Mouse (Mus musculus): ENCODE results near the gene Nop53.
"Not testable (repeated sequence)": the region's sequence is repeated elsewhere in the genome, so short reads cannot be mapped to it uniquely, and the experiment has no call there.

DNA sequence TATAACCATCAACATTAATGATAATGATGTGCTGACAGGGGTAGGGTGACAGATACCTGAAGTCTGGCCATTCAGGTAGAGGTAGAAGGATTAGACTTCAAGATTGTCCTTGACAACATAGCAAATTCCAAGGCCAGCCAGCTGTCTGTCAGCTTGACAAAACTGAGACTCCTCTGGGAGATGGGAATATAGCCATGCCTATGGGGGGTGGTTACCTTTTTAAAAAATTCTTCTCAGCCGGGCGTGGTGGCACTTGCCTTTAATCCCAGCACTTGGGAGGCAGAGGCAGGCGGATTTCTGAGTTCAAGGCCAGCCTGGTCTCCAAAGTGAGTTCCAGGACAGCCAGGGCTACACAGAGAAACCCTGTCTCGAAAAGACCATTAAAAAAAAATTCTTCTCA lies 30.2 kb downstream of the Nop53 start:
- TF ChIP-seq GATA1 (IDR thresholded peaks at IDR 0.05; ENCODE audit: borderline replicate concordance, low read length); CTCF (IDR thresholded peaks at IDR 0.05; ENCODE audit: low read depth, low read length): not testable (repeated sequence)

Data from G1E (cell line).